Mouse (Mus musculus): ENCODE data around the gene Olig1.

GRCm38 (mm10) chr16:91233241-91233944, 36.2 kb upstream of the Olig1 start:
- TF ChIP-seq POLR2A (IDR thresholded peaks at IDR 0.05; ENCODE audit: borderline replicate concordance, low read depth, low read length) = no peak
- no peak for TF ChIP-seq CTCF (IDR thresholded peaks at IDR 0.05; ENCODE audit: low read depth, low read length)
